Mouse (Mus musculus) lung, adult 2 months (tissue): ENCODE measurements around the gene Zbed4.

Experiments
- CTCF ChIP-seq: fragments of 200-500 bp; IDR thresholded peaks from 2 replicates; pipeline ENCODE4 v1.5.1; 2011; ENCODE audit warnings: mild to moderate bottlenecking, low read length, control low read depth; ENCODE audit not compliant: insufficient read depth
- POLR2A ChIP-seq: fragments of 200-500 bp; IDR thresholded peaks from 2 replicates; pipeline ENCODE4 v1.6.1; 2011; ENCODE audit warnings: low read depth, mild to moderate bottlenecking, control low read depth, low read length, borderline replicate concordance; ENCODE audit errors: extremely low read depth

DNA sequence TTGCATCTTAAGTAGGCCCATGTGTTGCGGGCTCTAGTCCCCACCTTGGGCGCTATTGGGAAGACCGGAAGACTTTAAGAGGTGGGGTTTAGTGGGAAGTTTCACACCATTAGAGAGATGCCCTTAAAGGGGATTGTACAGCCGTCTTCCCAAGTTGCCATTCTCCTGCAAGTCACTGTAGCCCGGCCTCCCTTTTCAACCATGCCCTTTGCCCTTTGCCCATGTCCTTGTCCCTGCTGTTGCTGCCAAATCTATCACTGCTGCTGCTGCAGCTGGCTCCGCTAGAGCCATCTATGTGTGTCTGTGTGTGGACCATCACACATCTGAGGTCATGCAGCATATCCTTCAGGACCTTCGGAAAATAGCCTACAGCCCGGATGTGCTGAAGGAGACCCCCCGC, 81.1 kb downstream of the Zbed4 start:
- TF ChIP-seq CTCF = no peak
- no peak for TF ChIP-seq POLR2A
